Mouse (Mus musculus) erythroblast, embryonic 14.5 days (primary cell): ENCODE measurements around the gene Fam19a3. TPM values are rescaled to one million over a fixed set of nuclear protein-coding genes. Genes with fewer than 3 reads are reported as not detected.

Source experiments
- H3K27me3 ChIP-seq: 2 replicates; pipeline ENCODE4 v1.6.1; 2012; ENCODE audit warnings: inconsistent platforms; ENCODE audit not compliant: control insufficient read depth
- H3K36me3 ChIP-seq: 2 replicates; pipeline ENCODE4 v1.6.1; 2012; ENCODE audit warnings: mild to moderate bottlenecking, inconsistent platforms; ENCODE audit not compliant: control insufficient read depth
- H3K4me1 ChIP-seq: 2 replicates; pipeline ENCODE4 v1.6.1; 2012; ENCODE audit warnings: inconsistent platforms; ENCODE audit not compliant: control insufficient read depth
- H3K4me3 ChIP-seq: replicated peaks from 2 replicates; pipeline ENCODE3; 2012; ENCODE audit warnings: moderate library complexity, mild to moderate bottlenecking, inconsistent platforms
- H3K9me3 ChIP-seq: 2 replicates; pipeline ENCODE4 v1.6.1; 2012; ENCODE audit warnings: low read length, inconsistent platforms, mixed read lengths; ENCODE audit not compliant: control insufficient read depth
- GATA1 ChIP-seq: IDR thresholded peaks from 2 replicates; pipeline ENCODE4 v1.6.1; 2012; ENCODE audit warnings: low read length, inconsistent platforms, mixed read lengths
- TAL1 ChIP-seq: IDR thresholded peaks from 3 replicates; pipeline ENCODE4 v1.6.1; 2012; ENCODE audit warnings: low read length, inconsistent platforms, mixed read lengths
- polyA plus RNA-seq: library from polyadenylated mRNA; stranded (reverse); fragments of >175 nt; gene quantifications from 2 replicates; pipeline ENCODE4 v1.2.3, GENCODE M21; 2012

Gene Fam19a3
- polyA plus RNA-seq, 1 experiment: not detected

DNA sequence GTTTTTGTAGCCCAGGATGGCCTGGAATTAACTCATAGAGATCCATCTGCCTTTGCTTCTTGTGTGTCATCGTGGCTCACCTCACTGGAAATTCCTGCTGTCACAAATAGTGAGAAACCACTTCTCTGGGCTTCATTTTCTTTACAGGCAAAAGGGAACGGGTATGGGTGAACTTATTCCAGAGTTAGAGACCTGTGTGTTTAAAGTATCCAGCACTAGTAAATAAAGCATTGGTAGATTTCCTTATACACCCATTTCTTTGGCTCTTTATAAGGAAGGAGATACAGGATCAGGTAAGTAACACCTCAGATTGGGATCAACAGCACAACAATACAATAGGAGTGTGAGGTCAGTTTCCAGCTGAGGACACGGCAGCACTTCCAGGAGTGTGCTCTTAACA, 6.4 kb upstream of the Fam19a3 start, which contains the start of gene Rhoc:
Rhoc (plus strand) TSS at position 301 of the 400 bp plus-strand sequence.
- Histone ChIP-seq H3K4me3 (peak within 1 kb of the TSS; percentile 49), H3K36me3 (peaks cover 3% of the 10 kb centered on the region; the same call in 1 of the 2 replicates), H3K9me3 (no peaks in the 10 kb centered on the region), H3K27me3 (peaks cover 77% of the 10 kb centered on the region), H3K4me1 (peaks cover 9% of the 10 kb centered on the region)
- TF ChIP-seq GATA1: no peak
- no peak for TF ChIP-seq TAL1

DNA sequence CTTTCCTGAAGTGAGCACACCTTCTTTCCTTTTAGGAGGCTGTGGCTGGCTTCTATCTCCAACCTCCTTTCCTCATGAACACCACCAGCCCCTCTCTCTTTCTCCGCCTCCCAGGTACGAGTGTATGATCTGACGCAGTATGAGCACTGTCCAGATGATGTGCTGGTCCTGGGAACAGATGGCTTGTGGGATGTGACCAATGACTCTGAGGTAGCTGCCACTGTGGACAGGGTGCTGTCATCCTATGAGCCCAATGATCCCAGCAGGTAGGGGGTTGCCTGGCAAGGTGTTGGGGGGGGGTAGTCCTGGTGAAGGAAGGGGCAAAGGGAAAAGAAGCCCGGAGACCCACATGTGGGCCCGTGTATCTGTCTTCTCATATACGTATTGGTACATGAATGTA, 3.6 kb upstream of the Fam19a3 start:
- TF ChIP-seq TAL1: no peak
- TF ChIP-seq GATA1: no peak
- Histone ChIP-seq H3K36me3 (no peaks in the 10 kb centered on the region), H3K4me1 (peaks cover 20% of the 10 kb centered on the region), H3K27me3 (peaks cover 92% of the 10 kb centered on the region), H3K4me3 (no peak overlapping the region), H3K9me3 (no peaks in the 10 kb centered on the region; the same call in 1 of the 2 replicates)

DNA sequence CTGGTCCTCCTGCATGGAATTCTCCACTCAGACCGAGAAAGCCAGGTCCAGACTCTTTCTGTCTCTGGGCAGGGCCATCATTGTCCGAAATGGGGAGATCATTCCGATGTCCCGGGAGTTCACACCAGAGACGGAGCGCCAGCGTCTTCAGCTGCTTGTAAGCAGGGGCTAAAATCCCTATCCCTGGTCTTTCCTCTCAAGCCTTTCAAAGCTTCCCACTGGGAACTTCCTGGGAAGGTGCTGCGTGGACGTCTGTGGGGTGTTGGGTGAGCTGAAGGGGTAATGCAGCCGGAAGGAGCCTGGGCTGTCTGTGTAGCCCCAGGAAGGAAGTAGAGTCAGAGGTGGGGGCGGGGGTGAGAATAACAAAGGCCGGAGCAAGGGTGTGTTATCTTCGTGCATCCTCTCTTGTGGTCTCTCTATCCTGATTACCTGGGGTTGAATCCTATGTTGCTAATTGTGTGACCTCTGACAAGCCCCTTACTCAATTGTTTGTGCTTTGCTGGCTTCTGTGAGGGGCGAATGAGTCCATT, 2.4 kb upstream of the Fam19a3 start:
- Histone ChIP-seq H3K36me3 (no peaks in the 10 kb centered on the region), H3K27me3 (peaks cover 92% of the 10 kb centered on the region), H3K4me3 (no peak overlapping the region), H3K4me1 (peaks cover 20% of the 10 kb centered on the region), H3K9me3 (no peaks in the 10 kb centered on the region; the same call in 1 of the 2 replicates)
- TF ChIP-seq GATA1 (no peak), TAL1 (no peak)

DNA sequence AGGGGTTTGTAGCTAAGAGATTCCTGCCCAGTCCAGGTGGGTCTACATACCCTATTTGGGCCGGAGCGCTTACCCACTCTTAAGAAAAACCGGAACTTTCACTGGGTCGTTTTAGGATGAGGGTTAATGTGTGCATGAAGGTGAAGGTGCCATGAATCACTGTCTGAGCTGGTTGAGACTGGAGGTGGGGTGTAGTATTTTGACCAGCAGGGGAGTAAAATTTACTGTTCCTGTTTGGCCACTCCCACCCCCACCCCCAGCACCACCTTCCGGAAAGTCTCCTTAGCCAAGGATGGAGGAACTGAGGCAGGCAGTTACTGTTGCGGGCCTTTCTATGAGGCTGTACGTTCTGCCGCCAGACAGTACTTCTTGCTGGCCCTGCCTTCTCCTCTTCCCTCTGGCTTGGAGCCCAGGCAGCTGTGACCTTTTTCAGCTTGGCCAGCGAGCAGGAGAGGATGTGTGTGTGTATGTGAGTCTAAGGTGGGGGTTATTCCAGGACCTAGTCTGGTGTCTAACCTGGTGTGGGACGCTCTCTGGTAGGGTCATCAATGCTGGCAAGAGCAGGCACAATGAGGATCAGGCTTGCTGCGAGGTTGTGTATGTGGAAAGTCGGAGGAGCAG, 531 bp upstream of the Fam19a3 start:
- Histone ChIP-seq H3K36me3 (no peaks in the 10 kb centered on the region), H3K9me3 (no peaks in the 10 kb centered on the region; the same call in 1 of the 2 replicates), H3K4me3 (no peak overlapping the region), H3K4me1 (peaks cover 15% of the 10 kb centered on the region), H3K27me3 (peaks cover 92% of the 10 kb centered on the region)
- no peak for TF ChIP-seq GATA1
- TF ChIP-seq TAL1: no peak

DNA sequence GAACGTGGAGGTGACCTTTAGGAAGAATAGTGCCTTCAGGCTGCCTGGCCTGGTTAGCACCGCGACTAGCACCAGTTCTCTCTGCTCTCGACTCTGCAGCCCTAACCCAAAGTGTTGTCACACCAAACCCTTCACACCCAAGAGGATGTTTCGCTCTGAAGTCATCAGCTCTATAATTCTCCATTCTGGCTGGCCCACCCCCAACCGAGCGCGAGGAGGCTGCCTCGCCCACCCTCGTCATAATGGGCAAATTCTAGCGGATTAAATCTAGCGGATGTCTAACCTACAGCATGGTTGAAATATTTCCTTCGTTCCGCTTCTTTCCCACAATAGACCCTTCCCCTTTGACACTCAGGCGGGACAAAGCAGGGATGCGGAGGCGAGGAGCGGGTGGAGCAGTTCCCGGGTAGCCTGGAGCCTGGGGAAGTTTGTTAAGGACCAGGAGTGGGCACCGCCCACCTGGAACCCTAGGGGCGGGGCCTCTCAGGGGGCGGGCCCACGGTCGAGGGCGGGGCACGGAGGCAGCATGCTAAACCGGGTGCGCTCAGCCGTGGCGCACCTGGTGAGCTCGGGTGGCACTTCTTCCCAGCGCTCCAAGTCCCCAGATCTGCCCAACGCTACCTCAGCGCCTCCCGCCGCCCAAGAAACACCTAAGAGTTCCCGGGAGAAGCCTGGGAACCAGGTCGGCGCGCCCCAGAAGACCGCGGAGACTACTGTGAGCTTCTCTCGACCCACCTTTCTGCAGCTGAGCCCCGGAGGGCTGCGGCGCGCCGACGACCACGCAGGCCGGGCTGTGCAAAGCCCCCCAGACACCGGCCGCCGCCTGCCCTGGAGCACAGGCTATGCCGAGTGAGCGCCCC, 849 bp downstream of the Fam19a3 start, which contains the start of gene Ppm1j:
Ppm1j (plus strand) TSS at position 496 of the 860 bp plus-strand sequence.
- Histone ChIP-seq H3K4me1 (peaks cover 15% of the 10 kb centered on the region), H3K9me3 (no peaks in the 10 kb centered on the region; the same call in 1 of the 2 replicates), H3K27me3 (peaks cover 98% of the 10 kb centered on the region), H3K36me3 (no peaks in the 10 kb centered on the region), H3K4me3 (peak within 1 kb of the TSS; percentile 34)
- TF ChIP-seq GATA1 (no peak), TAL1 (no peak)

DNA sequence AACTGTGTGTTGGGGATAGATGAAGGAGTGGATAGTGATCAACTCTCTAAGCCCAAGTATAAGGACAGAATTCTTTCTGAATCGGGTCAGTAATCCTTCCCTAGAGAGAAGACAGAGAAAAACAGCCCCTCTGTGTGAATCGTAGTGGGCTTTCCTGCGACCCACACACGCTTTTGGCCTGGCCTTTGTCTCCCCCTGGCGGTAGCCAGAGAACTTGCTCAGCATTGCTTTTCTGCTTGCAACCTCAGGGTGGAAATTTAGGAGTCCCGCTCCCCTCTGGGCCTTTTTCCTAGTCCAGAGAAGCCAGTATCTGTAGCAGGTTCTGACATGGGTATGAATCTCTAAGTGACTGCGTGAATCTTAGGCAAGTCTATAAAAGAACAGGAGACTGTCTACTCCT, 1.7 kb downstream of the Fam19a3 start:
- H3K9me3 ChIP-seq: no peaks in the 10 kb centered on the region; the same call in 1 of the 2 replicates
- no peak overlapping the region for H3K4me3 ChIP-seq
- TF ChIP-seq TAL1 (no peak), GATA1 (no peak)
- H3K4me1 ChIP-seq: peaks cover 15% of the 10 kb centered on the region
- peaks cover 95% of the 10 kb centered on the region for H3K27me3 ChIP-seq
- H3K36me3 ChIP-seq: no peaks in the 10 kb centered on the region

DNA sequence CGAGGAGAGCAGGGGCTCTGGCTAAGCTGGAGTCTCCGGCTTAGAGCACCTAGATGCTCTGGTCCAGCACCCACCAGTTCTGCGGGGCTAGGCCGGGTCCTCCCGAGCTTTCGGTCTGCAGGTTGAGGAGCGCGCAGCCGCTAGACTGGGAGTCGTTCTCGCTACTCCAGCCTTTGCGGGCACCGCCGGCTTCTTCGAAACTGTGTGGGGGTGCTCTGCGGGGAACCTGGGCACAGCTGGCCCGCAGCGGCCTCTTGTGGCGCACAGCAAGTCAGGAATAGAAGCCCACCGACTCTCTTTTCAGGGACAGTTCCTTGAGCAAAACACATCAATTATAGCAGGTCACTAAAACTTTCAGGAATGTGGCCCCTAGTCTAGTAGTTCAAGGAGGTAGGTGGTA, 4.3 kb downstream of the Fam19a3 start:
- TF ChIP-seq GATA1 (no peak), TAL1 (no peak)
- H3K4me1 ChIP-seq: peaks cover 15% of the 10 kb centered on the region
- no peaks in the 10 kb centered on the region for H3K36me3 ChIP-seq
- H3K9me3 ChIP-seq: no peaks in the 10 kb centered on the region; the same call in 1 of the 2 replicates
- no peak overlapping the region for H3K4me3 ChIP-seq
- peaks cover 77% of the 10 kb centered on the region for H3K27me3 ChIP-seq

DNA sequence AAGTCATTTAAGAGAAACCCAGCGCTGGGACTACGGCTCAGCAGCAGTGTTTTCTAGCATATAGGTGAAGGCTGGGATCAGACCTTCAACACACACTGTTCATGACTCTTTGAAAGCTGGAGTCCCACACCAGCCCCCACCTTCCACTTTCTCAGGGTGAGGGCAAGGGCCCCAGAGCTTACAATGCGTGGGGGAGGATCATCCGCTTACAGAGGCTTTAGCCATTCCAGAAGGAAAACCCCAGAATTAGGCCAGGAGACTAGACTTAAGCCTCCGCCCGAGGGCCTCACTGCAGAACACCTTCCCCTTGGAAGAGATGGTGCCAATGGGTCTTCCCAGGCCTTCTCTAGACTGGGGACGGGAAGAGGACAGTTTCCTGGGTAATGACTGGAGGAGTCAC, 8.3 kb downstream of the Fam19a3 start:
- H3K9me3 ChIP-seq: no peaks in the 10 kb centered on the region
- no peak for TF ChIP-seq GATA1
- no peak for TF ChIP-seq TAL1
- peaks cover 42% of the 10 kb centered on the region for H3K27me3 ChIP-seq

DNA sequence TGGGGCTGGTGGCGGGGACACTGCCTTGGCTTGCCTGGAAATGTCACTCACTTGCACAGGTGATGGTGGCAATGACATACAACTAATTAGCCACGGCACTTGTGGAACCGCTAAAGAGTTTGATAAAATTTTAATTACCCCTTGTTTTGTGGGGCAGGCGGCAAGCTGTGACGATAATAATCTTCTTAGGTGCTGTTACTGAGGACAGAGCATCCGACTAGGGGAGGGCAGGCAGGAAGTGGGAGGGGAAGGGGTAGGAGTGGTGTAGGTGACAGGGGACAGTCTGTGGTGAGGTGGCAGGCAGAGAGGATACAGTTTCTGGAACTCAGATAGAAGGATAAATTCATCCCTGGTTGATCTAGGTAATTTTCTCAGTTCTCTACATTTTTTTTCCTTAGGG, 10.2 kb downstream of the Fam19a3 start:
- TF ChIP-seq TAL1: no peak
- TF ChIP-seq GATA1: no peak

More for the DNA sequence above, 8.3 kb downstream of the Fam19a3 start:
- Histone ChIP-seq H3K36me3 (no peaks in the 10 kb centered on the region), H3K4me1 (peaks cover 18% of the 10 kb centered on the region), H3K4me3 (no peak overlapping the region)

More for the DNA sequence above, 10.2 kb downstream of the Fam19a3 start:
- no peak overlapping the region for H3K4me3 ChIP-seq
- peaks cover 23% of the 10 kb centered on the region for H3K27me3 ChIP-seq
- H3K36me3 ChIP-seq: no peaks in the 10 kb centered on the region
- peaks cover 18% of the 10 kb centered on the region for H3K4me1 ChIP-seq
- no peaks in the 10 kb centered on the region for H3K9me3 ChIP-seq
